Mouse (Mus musculus): ENCODE measurements at regions not wholly inside any gene's neighbourhood (a gene's known extent, or its start where the extent isn't known, plus 50 kb on each side); places are given as distances from the start of the nearest gene placed in this dataset.

GRCm38 (mm10) chr2:51447616-51448015 is 179.7 kb upstream of the Tas2r134 start:
- Histone ChIP-seq H3K4me3 (replicated peaks) (no peak overlapping the region), H3K27me3 (replicated peaks) (no peaks in the 10 kb centered on the region), H3K27ac (replicated peaks) (no peak overlapping the region), H3K9ac (replicated peaks) (no peak overlapping the region), H3K4me1 (no peaks in the 10 kb centered on the region), H3K36me3 (no peaks in the 10 kb centered on the region), H3K4me2 (no peak overlapping the region), H3K9me3 (replicated peaks) (no peaks in the 10 kb centered on the region)
- WGBS = 96% methylated on average over 5 of the region's 5 CpGs
- no peak for ATAC-seq (ENCODE audit: low FRiP score)

- no peak overlapping the region for H3K4me2 ChIP-seq
- H3K9me3 ChIP-seq (replicated peaks) = no peaks in the 10 kb centered on the region
- ATAC-seq (ENCODE audit: low FRiP score) = no peak
- WGBS = 74% methylated on average over 9 of the region's 9 CpGs
- H3K4me3 ChIP-seq (replicated peaks) = no peak overlapping the region
- no peaks in the 10 kb centered on the region for H3K36me3 ChIP-seq
- no peak overlapping the region for H3K9ac ChIP-seq (replicated peaks)
- no peaks in the 10 kb centered on the region for H3K27me3 ChIP-seq (replicated peaks)
- H3K4me1 ChIP-seq = no peaks in the 10 kb centered on the region
- no peak overlapping the region for H3K27ac ChIP-seq (replicated peaks)
These were observed 182.8 kb upstream of the Tas2r134 start for GRCm38 (mm10) chr2:51444386-51445080.

GRCm38 (mm10) chr2:51443946-51444345 is 183.4 kb upstream of the Tas2r134 start:
- H3K4me1 ChIP-seq = no peaks in the 10 kb centered on the region
- no peaks in the 10 kb centered on the region for H3K36me3 ChIP-seq
- H3K9ac ChIP-seq (replicated peaks) = no peak overlapping the region
- no peak overlapping the region for H3K27ac ChIP-seq (replicated peaks)
- H3K27me3 ChIP-seq (replicated peaks) = no peaks in the 10 kb centered on the region
- H3K4me3 ChIP-seq (replicated peaks) = no peak overlapping the region
- no peak for ATAC-seq (ENCODE audit: low FRiP score)
- H3K4me2 ChIP-seq = no peak overlapping the region
- WGBS = 70% methylated on average over 3 of the region's 3 CpGs
- H3K9me3 ChIP-seq (replicated peaks) = no peaks in the 10 kb centered on the region

GRCm38 (mm10) chr2:51439047-51439446 is 188.3 kb upstream of the Tas2r134 start:
- H3K9ac ChIP-seq (replicated peaks) = no peak overlapping the region
- 67% methylated on average over 1 of the region's 1 CpGs for WGBS
- H3K9me3 ChIP-seq (replicated peaks) = no peaks in the 10 kb centered on the region
- ATAC-seq (ENCODE audit: low FRiP score) = no peak
- no peak overlapping the region for H3K4me3 ChIP-seq (replicated peaks)
- H3K27me3 ChIP-seq (replicated peaks) = no peaks in the 10 kb centered on the region
- no peak overlapping the region for H3K27ac ChIP-seq (replicated peaks)
- H3K36me3 ChIP-seq = no peaks in the 10 kb centered on the region
- H3K4me1 ChIP-seq = no peaks in the 10 kb centered on the region
- no peak overlapping the region for H3K4me2 ChIP-seq

GRCm38 (mm10) chr2:51436590-51436989 is 190.7 kb upstream of the Tas2r134 start:
- ATAC-seq (ENCODE audit: low FRiP score) = no peak
- H3K4me3 ChIP-seq (replicated peaks) = no peak overlapping the region
- no peak overlapping the region for H3K4me2 ChIP-seq
- 44% methylated on average over 3 of the region's 3 CpGs for WGBS
- H3K9me3 ChIP-seq (replicated peaks) = no peaks in the 10 kb centered on the region
- no peaks in the 10 kb centered on the region for H3K36me3 ChIP-seq
- H3K4me1 ChIP-seq = no peaks in the 10 kb centered on the region
- no peak overlapping the region for H3K9ac ChIP-seq (replicated peaks)
- no peak overlapping the region for H3K27ac ChIP-seq (replicated peaks)
- H3K27me3 ChIP-seq (replicated peaks) = no peaks in the 10 kb centered on the region

GRCm38 (mm10) chr2:51431564-51431963 is 195.7 kb upstream of the Tas2r134 start:
- no peak for ATAC-seq (ENCODE audit: low FRiP score)
- H3K36me3 ChIP-seq = no peaks in the 10 kb centered on the region
- no peaks in the 10 kb centered on the region for H3K27me3 ChIP-seq (replicated peaks)
- no peaks in the 10 kb centered on the region for H3K4me1 ChIP-seq
- 91% methylated on average over 3 of the region's 3 CpGs for WGBS
- no peak overlapping the region for H3K27ac ChIP-seq (replicated peaks)
- H3K9ac ChIP-seq (replicated peaks) = no peak overlapping the region
- no peaks in the 10 kb centered on the region for H3K9me3 ChIP-seq (replicated peaks)
- no peak overlapping the region for H3K4me3 ChIP-seq (replicated peaks)
- H3K4me2 ChIP-seq = no peak overlapping the region

GRCm38 (mm10) chr2:51429716-51430115 is 197.6 kb upstream of the Tas2r134 start:
- Histone ChIP-seq H3K27ac (replicated peaks) (no peak overlapping the region), H3K27me3 (replicated peaks) (no peaks in the 10 kb centered on the region), H3K4me2 (no peak overlapping the region), H3K4me1 (no peaks in the 10 kb centered on the region), H3K9ac (replicated peaks) (no peak overlapping the region), H3K9me3 (replicated peaks) (no peaks in the 10 kb centered on the region), H3K4me3 (replicated peaks) (no peak overlapping the region), H3K36me3 (no peaks in the 10 kb centered on the region)
- ATAC-seq (ENCODE audit: low FRiP score) = no peak
- 81% methylated on average over 5 of the region's 5 CpGs for WGBS

GRCm38 (mm10) chr2:51422442-51422841 is 204.9 kb upstream of the Tas2r134 start:
- Histone ChIP-seq H3K4me2 (no peak overlapping the region), H3K27ac (replicated peaks) (no peak overlapping the region), H3K9me3 (replicated peaks) (no peaks in the 10 kb centered on the region), H3K9ac (replicated peaks) (no peak overlapping the region), H3K4me1 (no peaks in the 10 kb centered on the region), H3K36me3 (no peaks in the 10 kb centered on the region), H3K27me3 (replicated peaks) (no peaks in the 10 kb centered on the region), H3K4me3 (replicated peaks) (no peak overlapping the region)
- no peak for ATAC-seq (ENCODE audit: low FRiP score)
- 39% methylated on average over 6 of the region's 6 CpGs for WGBS

GRCm38 (mm10) chr2:51417908-51418690 is 209.2 kb upstream of the Tas2r134 start:
- H3K4me2 ChIP-seq = no peak overlapping the region
- ATAC-seq (ENCODE audit: low FRiP score) = no peak
- H3K27ac ChIP-seq (replicated peaks) = no peak overlapping the region
- no peaks in the 10 kb centered on the region for H3K9me3 ChIP-seq (replicated peaks)
- no peaks in the 10 kb centered on the region for H3K4me1 ChIP-seq
- H3K4me3 ChIP-seq (replicated peaks) = no peak overlapping the region
- H3K36me3 ChIP-seq = no peaks in the 10 kb centered on the region
- no peak overlapping the region for H3K9ac ChIP-seq (replicated peaks)
- H3K27me3 ChIP-seq (replicated peaks) = no peaks in the 10 kb centered on the region
- 59% methylated on average over 10 of the region's 10 CpGs for WGBS

GRCm38 (mm10) chr2:51388390-51388789 is 238.9 kb upstream of the Tas2r134 start:
- H3K4me2 ChIP-seq = no peak overlapping the region
- 83% methylated on average over 9 of the region's 9 CpGs for WGBS
- H3K27ac ChIP-seq (replicated peaks) = no peak overlapping the region
- no peaks in the 10 kb centered on the region for H3K36me3 ChIP-seq
- H3K9ac ChIP-seq (replicated peaks) = no peak overlapping the region
- no peaks in the 10 kb centered on the region for H3K9me3 ChIP-seq (replicated peaks)
- ATAC-seq (ENCODE audit: low FRiP score) = no peak
- no peak overlapping the region for H3K4me3 ChIP-seq (replicated peaks)
- no peaks in the 10 kb centered on the region for H3K4me1 ChIP-seq
- no peaks in the 10 kb centered on the region for H3K27me3 ChIP-seq (replicated peaks)

- no peaks in the 10 kb centered on the region for H3K4me1 ChIP-seq
- WGBS = 8% methylated on average over 1 of the region's 1 CpGs
- no peak overlapping the region for H3K27ac ChIP-seq (replicated peaks)
- H3K27me3 ChIP-seq (replicated peaks) = no peaks in the 10 kb centered on the region
- H3K4me3 ChIP-seq (replicated peaks) = no peak overlapping the region
- no peak overlapping the region for H3K9ac ChIP-seq (replicated peaks)
- H3K4me2 ChIP-seq = no peak overlapping the region
- no peaks in the 10 kb centered on the region for H3K36me3 ChIP-seq
- no peak for ATAC-seq (ENCODE audit: low FRiP score)
- H3K9me3 ChIP-seq (replicated peaks) = no peaks in the 10 kb centered on the region
These were observed 238.2 kb upstream of the Rnd3 start for GRCm38 (mm10) chr2:51387136-51387535.

- no peak overlapping the region for H3K27ac ChIP-seq (replicated peaks)
- 94% methylated on average over 4 of the region's 4 CpGs for WGBS
- no peak for ATAC-seq (ENCODE audit: low FRiP score)
These were observed 227.7 kb upstream of the Rnd3 start for GRCm38 (mm10) chr2:51376597-51376996.

More at GRCm38 (mm10) chr2:51376597-51376996, 227.7 kb upstream of the Rnd3 start:
- Histone ChIP-seq H3K4me1 (no peaks in the 10 kb centered on the region), H3K4me3 (replicated peaks) (no peak overlapping the region), H3K4me2 (no peak overlapping the region), H3K9me3 (replicated peaks) (no peaks in the 10 kb centered on the region), H3K27me3 (replicated peaks) (no peaks in the 10 kb centered on the region), H3K36me3 (no peaks in the 10 kb centered on the region), H3K9ac (replicated peaks) (no peak overlapping the region)

All from neural tube, embryonic 15.5 days (tissue).